Mouse (Mus musculus) layer of hippocampus, postnatal 10 days (tissue): ENCODE data around the gene Gosr2. TPM values are rescaled to one million over a fixed set of nuclear protein-coding genes. Genes with fewer than 3 reads are reported as not detected.

ENCODE experiments used
- DNase-seq, 2 experiments: peaks; one replicate each; pipeline ENCODE4 v3.0.0; 2021; ENCODE audit warnings: low spot score in 2 of 2
- total RNA-seq, 2 experiments: library from RNA; stranded (reverse); gene quantifications; 2 replicates each; pipeline ENCODE4 v1.2.3; 2021

Gene Gosr2
- total RNA-seq, 2 experiments from 2014 or later = 72.9 to 78.3 TPM

DNA sequence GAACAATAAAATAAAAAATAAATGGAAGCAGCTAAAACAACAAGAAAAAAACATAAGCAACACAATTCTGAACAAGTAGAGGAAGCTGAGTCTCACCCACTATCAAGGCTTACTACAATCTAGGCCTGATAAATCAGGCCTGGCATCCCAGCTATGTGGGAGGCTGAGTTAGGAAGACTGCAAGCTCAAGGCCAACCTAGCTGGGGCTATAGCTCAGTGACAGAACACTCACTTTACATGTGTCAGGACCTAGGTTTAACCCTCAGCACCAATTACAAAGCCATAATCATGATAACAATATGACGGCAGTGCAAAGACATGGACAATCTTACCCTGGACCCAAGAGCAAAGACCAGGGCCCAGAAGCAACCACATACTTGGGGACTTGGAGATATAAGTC, 6.7 kb downstream of the Gosr2 start:
- DNase-seq = no peak

DNA sequence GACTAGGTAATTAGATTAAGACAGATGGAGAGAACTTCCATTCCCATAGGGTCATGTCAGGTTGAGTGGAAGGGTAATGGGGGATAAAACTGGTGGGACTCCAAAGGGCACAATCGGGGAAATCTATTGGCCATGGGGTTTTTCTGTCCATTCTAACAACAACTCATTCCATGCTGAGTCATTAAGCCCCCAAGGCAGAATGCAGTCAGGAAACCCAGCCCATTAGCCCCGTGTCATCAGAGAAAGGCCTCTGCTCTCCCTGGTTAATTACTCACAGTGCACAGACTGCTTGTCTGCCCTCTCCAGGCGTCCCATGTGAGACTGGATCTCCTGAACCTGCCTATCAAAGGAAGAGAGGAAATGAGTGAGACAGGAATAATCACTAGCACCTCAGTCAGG, 8.7 kb downstream of the Gosr2 start:
- no peak for DNase-seq

DNA sequence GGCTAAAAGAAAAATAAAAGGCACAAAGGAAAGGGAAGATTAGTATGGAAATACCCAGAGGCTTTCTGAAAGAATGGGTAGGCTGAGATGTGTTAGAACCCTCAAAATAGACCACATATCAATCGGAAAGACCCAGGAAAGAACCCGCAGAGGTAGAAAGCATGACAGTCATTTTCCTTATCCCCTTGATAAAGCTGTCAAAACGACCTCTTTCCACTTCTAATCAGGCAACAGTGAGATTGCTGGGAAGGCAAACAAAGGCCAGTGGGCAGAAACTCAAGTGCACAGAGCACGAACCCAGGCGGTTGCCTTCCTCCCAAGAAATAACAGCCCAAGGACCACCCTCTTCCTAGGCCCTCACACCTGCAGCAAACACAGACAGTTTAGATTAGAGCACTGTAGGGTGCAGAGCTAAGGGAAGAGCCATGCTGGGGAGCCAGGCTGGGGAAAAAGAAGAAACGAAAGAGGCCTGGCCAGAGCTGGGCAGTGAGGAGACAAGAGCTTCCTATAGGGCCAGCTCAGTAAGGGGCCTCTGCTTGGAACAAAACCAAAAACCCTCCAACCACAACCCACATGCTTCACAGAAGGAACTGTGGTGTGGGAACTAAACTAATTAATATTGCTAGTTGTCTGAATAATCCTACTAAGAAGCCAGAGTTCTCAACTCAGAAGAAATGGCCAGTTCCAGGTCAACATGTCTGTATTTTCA, 9.3 kb downstream of the Gosr2 start:
- DNase-seq = no peak

DNA sequence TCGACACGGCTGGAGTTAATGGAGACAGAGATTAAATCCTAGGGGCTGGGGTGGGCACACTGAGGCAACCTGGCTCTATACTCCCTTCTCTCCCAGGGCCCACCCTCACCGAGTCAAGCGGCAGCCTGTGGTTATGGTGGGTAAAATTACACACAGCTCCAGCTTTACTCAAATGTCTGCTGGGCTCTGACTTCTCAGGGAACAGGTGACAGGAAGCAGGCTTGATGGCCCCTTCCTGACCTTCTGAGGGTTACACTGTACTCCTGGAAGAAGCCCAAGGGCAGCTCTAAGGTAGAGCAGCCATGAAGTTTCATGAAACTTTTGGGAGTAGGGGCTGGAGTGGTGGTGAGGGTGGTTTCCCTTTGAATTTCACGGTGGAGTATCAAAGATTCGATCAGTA, 11.0 kb downstream of the Gosr2 start:
- no peak for DNase-seq

DNA sequence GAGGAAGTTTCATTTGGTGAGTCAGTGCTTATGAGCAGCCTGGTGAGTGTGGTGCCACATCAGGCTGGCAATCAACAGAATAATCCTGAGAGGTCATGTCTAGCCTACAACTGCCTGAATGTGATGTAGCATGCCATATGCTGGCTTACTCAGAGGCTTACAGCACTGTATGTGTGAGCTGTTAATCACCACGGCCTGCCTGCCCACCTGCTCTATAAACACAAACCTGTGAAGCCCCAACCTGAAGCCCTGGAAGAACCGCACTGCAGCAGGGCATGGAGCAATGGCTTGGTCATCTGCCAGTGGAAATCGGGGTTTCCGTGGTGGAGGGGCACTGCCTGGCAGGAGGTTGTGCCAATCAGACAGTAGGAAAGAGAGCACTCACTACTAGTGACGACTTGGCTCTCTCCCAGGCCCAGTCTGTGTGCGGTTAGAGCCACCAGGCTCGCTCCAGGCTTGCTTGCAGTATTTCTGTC, 12.4 kb downstream of the Gosr2 start:
- peak; percentile 68 to 78 for DNase-seq

DNA sequence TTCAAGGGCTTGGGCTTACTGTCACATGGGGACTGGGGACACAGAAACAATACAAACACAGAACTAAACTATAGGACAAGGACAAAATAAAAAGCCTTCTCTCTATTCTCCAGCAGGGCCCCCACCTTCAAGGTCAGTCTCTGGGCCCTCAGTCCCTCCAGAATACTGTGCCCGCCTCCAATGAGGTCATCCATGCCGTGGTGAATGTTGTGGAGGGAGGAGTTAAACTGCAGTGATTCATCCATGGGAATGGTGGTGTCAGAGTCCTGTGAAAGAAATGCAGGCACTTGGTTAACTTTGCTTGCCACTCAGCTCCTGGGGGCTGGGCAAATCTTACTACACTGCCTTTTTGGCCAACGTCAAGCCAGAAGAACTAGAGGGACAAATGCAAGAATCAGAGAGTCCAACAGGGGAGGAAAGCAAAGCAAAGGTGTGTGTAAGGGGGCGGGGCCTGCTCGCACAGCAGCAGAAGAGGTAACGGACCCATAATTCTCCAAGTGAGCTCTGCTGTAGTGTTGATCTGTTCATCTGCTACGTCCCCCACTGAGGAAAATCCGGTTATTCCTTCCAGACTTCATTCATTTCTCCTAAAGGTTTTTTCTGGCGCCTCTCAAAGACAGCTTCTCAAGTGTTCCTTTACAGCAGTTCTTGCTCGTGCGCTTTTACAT, 13.9 kb downstream of the Gosr2 start:
- DNase-seq = no peak

DNA sequence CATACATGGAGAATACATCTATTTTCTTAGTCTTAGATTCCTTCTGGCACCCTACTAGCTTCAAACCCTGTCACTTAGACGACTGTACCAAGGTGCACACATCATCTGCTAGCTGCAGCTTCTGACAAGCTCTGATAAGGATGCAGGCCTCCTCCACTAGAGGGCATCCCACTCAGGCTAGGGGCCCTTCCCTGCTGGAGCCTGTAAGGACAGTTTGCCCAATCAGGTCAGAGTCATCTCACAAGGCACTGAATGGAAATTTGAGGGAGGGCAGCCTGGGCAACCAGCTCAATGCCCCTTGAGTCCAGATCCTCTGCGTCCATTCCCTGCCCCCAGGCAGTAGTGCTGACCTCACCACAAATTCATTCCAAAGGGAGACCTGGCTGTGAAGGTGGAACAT, 20.7 kb downstream of the Gosr2 start:
- DNase-seq = peak; percentile 37 to 59

DNA sequence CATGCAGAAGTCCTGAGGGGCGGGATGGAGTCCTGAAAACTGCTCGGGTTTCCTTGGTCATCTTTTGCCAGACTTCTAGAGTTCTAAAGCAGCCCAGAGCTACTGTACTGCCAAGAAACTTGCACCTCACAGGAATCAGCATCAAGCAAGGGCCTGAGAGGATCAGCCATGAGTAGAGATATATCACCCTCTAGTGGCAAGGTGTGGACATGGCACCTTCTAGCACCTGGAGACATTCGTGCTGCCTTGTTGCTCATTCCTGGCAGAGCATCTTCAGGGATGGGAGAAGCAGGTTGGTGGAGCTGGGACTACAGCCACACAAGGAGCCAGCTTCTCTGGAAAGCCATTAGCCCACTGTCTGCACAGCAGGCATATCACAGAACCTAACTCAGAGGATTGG, 22.1 kb downstream of the Gosr2 start:
- DNase-seq = peak; percentile 70 to 76

DNA sequence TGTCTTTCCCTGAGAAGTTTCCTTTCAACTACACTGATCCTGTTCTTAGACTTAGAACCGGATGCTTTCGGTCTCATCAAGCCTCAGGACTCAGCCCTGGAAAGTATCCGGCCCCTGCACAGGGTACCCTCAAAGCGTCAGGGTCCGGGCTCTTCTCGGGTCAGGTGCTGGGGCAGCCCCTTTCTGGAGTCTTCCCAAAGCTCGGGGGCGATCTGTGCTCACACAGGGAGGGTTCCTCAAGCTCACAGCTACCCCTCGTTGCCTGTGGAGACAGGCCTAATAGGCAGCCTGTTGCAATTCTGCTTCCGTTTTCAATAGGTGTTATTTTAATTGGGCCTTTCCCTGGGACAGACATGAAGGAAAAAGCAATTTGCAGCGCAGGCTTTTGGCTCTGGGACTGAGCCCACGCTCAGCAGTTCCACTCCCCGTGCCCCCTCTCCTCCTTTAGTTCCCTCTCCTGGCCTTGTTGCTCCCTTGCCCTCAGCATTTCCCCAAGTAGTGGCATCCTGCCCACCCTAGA, 30.7 kb downstream of the Gosr2 start:
- peak in 1 of 2 experiments; percentile 30 for DNase-seq

DNA sequence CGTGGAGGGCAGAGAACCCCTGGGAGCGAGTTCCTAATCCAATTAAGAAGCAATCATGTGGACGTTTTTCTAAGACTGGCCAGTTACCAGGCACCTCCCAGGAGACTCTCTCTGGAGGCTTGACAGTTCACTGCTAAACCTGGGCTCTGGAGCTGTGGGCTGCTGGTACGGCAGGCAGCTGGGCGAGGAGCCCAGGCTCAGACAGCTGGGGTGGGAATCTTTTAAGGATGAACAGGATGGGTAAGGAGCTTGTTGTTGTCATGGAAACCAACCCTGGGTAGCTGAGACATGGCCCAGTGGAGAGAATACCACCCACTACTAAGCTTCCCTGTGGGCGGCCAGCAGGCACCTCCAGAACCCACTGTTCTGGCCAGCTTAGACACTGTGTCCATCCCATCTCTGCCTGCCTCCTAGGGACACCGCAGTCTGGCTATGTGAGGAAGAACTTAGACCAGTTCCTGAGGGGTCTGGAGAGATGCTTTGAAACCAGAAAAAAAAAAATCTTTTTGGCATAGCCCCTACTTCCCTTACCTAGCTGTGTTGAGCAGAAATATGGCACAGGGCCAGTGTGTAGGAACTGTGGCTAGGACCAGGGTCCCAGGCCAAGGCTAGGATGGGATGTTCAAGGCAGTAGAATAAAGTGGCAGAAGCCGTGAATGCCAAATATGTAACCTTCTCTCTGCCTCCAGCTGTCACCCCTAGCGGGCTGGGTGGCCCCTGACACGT, 31.4 kb downstream of the Gosr2 start:
- DNase-seq = peak; percentile 54 to 67

DNA sequence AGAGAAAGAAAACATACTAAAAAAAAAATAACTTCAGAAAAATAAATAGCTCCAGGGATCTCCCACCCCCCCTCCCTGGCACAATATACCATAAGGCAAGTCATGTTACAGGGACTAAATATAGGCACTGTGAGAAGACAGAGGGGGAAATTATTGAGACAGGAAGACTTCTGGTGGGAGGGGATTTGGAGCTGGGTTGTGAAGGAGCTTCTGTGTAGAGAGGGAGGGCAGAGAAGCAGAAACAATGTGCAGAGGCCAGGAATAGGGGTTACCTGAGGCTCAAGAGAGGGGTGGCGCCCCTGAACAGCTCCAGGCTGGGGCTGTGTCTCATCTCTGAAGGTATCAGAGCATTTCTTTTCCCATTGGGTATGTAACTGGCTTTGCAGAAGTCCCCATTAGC, 32.0 kb downstream of the Gosr2 start:
- no peak for DNase-seq

DNA sequence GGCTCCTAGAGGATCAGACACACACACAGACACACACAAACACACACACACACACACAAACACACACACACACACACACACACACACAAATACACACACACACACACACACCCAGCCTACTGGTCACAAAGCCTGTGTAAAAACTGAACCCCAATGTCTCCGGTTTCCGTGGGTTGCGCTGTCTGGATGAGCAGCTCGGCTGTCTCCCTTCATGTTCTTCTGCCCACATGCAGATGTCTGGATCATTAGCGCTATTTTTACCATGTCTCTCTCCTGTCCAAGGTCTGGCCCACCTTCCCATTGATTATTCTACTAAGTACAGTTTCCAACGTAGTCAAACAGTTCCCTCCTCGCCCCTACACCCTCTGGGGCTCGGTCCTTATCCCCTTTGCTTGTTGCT, 34.6 kb downstream of the Gosr2 start:
- DNase-seq = no peak

DNA sequence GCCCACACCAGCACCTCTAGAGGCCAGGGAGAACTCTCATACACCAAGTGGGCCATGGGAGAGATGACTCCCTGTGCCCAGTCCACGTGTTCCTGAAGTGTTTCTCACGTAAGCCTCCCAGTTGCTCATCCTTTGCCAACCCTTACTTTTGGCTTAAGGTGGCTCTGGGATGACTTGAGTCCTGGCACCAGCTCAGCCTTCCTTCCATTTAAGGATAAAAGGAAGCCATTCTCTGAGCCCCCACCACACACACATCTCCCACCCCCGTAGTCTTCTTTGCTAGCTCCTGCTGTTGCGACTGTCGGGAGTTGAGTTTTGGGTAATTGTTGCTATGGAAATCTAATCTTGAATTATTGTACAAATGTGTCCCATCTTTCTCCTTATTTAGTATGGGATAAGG, 35.2 kb downstream of the Gosr2 start:
- DNase-seq = peak; percentile 30 to 52

DNA sequence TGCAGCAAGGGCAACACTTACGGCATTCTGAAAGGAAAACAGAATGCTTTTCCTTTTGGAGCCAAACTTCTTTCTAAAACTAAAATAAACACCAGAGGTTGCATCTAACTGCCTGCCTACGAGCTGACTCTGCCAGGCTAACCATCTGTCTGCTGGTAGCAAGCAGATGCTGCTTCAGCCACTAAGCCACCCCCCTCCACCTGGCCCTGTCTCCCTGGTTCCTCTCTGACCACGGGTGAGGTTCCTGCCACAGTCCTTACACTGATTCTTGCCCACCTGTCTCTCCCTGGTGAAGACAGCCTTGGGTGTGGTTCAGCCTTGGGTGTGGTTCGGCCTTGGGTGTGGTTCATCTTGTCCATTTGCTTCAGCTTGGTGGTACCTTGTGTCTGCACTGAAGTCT, 35.8 kb downstream of the Gosr2 start:
- peak in 1 of 2 experiments; percentile 30 for DNase-seq

DNA sequence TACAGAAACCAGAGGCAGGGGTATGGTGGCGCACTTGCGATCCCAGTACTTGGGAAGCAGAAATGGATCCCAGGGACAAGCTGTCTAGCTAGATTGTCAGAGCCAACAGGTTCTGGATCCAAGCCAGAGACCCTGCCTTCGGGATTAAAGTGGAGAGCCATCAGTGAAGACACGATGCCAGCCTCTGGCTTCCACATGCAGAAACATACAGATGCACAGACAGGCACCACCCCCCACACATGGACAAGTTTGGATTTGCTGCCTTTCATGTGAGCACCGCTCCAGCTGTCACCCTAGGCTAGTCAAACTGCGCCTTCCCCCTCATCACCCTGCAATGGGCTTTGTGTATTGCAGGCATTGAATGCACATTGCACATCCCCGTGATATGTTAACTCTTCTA, 39.5 kb downstream of the Gosr2 start:
- DNase-seq = peak in 1 of 2 experiments; percentile 37

DNA sequence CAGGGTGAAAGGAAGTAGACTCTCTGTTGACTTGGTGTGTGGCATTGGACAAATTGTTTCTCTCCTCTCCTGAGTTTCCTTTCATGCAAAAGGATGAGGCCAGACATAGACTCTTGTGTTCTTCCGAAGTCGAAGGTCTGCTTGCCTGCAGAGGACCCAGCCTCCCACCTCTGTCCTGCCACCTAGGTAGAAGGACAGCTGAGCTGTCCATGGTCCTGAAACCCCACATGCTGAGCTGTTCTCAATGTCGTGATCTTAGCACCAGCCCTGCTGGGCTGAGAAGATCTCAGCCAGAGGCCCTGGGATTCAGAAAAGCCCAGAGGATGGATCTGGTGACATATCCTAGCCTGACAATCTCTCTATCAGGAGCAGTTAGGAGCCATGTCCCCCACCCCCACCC, 41.2 kb downstream of the Gosr2 start:
- DNase-seq = no peak

DNA sequence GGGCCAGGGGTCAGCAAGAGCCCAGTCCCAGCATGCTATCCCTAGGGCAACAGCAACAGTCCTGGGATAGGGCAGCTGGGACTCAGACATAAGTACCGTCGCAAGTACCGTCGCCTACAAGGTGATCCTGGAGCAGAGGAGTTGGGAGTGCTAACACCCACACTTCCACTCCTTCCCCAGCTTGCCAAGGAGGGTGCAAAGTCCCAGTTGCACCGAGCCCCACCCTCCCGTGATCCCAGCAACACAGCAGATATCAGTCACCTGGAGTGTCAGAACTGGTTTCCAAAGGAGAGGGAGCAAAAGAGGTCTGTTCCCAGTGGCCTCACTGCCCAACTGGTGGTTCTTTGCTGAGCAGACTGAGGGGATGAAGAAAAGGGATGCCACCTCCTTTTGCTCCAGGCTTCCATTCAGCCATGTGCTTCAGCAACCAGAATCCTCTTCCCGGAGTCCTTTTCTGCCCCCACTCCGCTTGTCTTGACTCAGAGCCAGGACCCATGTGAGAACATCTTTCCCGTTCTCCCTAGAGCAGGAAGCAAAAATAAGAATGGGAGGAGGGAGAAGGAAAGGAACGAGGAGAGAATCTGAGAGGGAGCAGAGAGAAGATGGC, 44.2 kb downstream of the Gosr2 start:
- DNase-seq = peak in 1 of 2 experiments; percentile 52

DNA sequence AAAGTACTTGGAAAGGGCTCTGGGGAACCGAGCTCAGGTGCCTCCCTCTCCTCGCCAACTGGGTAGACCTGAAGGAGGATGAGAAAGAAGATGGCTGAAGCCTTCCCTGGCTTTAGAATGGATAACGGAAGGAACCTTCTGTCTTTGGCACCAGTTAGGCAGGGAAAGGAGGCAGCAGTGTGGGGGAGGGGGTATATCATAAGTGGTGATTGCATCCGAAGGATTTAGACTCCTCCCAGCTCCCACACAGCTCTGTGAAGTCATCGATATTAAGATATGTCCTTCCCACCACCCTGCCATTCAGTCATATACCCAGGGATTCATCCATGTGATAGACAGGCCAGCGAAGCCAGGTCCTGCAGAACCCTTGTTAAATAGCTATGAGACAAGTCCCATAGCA, 46.3 kb downstream of the Gosr2 start:
- no peak for DNase-seq

DNA sequence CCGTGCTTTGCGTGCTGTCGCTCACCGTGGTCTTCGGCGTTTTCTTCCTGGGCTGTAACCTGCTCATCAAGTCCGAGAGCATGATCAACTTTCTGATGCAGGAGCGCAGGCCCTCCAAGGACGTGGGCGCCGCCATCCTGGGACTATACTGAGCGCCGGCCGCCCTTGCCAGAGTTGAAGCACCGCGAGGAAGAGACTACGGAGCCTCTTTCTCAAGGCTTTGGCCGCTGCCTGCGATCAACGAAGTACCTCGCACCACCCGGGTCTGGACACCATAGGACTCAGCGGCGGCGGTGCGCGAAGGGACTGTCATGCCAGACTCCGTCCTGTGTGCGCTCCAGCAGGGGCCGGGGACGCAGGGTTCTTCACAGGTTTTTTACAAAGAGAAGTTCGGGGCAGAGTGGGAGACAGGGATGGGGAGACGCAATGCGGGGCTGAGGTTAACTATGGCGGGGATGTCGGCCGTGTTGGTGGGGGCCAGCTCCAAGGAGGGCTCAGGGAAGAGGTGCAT, 47.7 kb downstream of the Gosr2 start:
- no peak for DNase-seq

DNA sequence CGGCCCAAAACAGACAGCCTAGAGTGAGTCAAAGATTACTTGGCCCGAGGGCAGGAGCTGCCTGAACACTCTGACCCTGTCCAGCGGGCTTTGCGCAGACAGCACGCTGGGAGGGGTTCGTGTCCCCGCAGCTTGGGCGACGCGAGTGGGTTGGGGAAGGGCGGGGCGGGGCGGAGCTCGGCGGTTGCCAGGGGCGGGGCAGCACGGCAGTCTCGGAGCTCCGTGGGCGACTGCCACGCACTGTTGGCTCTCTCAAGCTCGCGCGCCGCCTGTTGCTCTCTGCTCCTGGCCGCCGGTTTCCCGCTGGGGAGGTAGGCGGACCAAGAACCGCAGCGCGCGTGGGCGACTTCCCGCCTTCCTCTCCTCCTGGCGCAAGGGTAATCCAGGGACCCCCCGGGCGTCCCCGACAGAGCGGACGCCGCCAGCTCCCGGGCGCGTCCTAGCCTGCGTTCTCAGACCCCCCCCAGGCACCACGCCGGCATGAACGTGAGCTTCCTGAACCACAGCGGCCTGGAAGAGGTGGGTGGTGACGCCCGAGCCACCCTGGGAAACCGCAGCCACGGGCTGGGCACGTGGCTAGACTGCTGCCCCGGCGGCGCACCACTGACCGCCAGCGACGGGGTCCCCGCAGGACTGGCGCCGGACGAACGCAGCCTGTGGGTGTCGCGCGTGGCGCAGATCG, 48.3 kb downstream of the Gosr2 start, which contains the start of gene Rprml:
Gene Rprml, plus strand, starts transcription at position 270 of the 682 bp plus-strand sequence.
- DNase-seq = peak; percentile 69 to 74

DNA sequence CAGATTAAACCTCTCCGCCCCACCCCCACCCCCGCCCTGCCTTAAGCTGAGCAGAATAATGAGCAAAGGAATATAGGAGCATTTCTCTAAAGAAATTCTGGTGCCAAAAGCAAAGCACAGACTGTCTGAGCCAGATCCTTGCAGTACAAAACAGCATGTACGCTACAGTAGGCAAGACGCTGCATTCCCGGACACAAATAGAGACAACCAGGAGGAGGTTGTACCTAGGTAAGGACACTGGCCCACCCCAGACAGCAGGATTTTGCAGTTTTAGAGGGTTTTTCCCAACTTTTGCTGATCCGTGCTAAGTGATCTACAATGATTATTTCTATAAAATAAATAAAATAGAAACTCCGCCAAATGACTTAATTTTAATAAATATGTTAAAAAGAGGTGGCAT, 49.0 kb downstream of the Gosr2 start:
- DNase-seq = no peak
